Mouse (Mus musculus): ENCODE measurements around the gene Otop3.

The Otop3 gene

GRCm38 (mm10) chr11:115393721-115394325 lies 59.3 kb downstream of the Otop3 start:
- DNase-seq (ENCODE audit: low read depth), result no peak
